Mouse (Mus musculus): ENCODE measurements around the gene Maml2. TPM values are rescaled to one million over a fixed set of nuclear protein-coding genes. Genes with fewer than 3 reads are reported as not detected.

Maml2 gene
- polyA plus RNA-seq, 1 experiment from 2014 or later: 6.5 TPM

GRCm38 (mm10) chr9:13574059-13574458, 276.3 kb downstream of the Maml2 start:
- Histone ChIP-seq H3K27me3 (replicated peaks; ENCODE audit: control insufficient read depth, insufficient read depth, low read length) (no peaks in the 10 kb centered on the region), H3K4me1 (replicated peaks; ENCODE audit: control insufficient read depth, insufficient read depth, low read length) (no peaks in the 10 kb centered on the region), H3K9ac (ENCODE audit: low read length) (no peak overlapping the region), H3K27ac (ENCODE audit: low read depth) (no peak overlapping the region), H3K9me3 (ENCODE audit: control insufficient read depth, low read length) (0 out of 2 replicates have a peak, but pooled peaks cover 3% of the 10 kb centered on the region), H3K4me2 (ENCODE audit: low read length) (no peak overlapping the region), H3K4me3 (ENCODE audit: low read depth, low read length) (no peak overlapping the region), H3K36me3 (ENCODE audit: control insufficient read depth, insufficient read depth, low read length) (no peaks in the 10 kb centered on the region)
- ATAC-seq (replicated peaks; ENCODE audit: low FRiP score, low TSS enrichment, low read depth) (no peak), DNase-seq (ENCODE audit: low spot score) (no peak)
- 62% methylated on average over 5 of the region's 5 CpGs for WGBS

GRCm38 (mm10) chr9:13574913-13575312, 277.2 kb downstream of the Maml2 start:
- ATAC-seq (replicated peaks; ENCODE audit: low FRiP score, low TSS enrichment, low read depth): no peak
- Histone ChIP-seq H3K4me1 (replicated peaks; ENCODE audit: control insufficient read depth, insufficient read depth, low read length) (no peaks in the 10 kb centered on the region), H3K4me2 (ENCODE audit: low read length) (no peak overlapping the region), H3K9me3 (ENCODE audit: control insufficient read depth, low read length) (0 out of 2 replicates have a peak, but pooled peaks cover 3% of the 10 kb centered on the region), H3K9ac (ENCODE audit: low read length) (no peak overlapping the region), H3K27ac (ENCODE audit: low read depth) (no peak overlapping the region), H3K27me3 (replicated peaks; ENCODE audit: control insufficient read depth, insufficient read depth, low read length) (no peaks in the 10 kb centered on the region), H3K36me3 (ENCODE audit: control insufficient read depth, insufficient read depth, low read length) (no peaks in the 10 kb centered on the region), H3K4me3 (ENCODE audit: low read depth, low read length) (no peak overlapping the region)
- DNase-seq (ENCODE audit: low spot score): no peak
- whole genome bisulfite sequencing: 51% methylated on average over 2 of the region's 2 CpGs

GRCm38 (mm10) chr9:13577150-13577549, 279.4 kb downstream of the Maml2 start:
- no peak overlapping the region for H3K27ac ChIP-seq (ENCODE audit: low read depth)
- H3K27me3 ChIP-seq (replicated peaks; ENCODE audit: control insufficient read depth, insufficient read depth, low read length): no peaks in the 10 kb centered on the region
- ATAC-seq (replicated peaks; ENCODE audit: low FRiP score, low TSS enrichment, low read depth): no peak
- no peak overlapping the region for H3K9ac ChIP-seq (ENCODE audit: low read length)
- no peaks in the 10 kb centered on the region for H3K4me1 ChIP-seq (replicated peaks; ENCODE audit: control insufficient read depth, insufficient read depth, low read length)
- no peak overlapping the region for H3K4me2 ChIP-seq (ENCODE audit: low read length)
- H3K4me3 ChIP-seq (ENCODE audit: low read depth, low read length): no peak overlapping the region
- 92% methylated on average over 1 of the region's 1 CpGs for WGBS
- H3K9me3 ChIP-seq (ENCODE audit: control insufficient read depth, low read length): 0 out of 2 replicates have a peak, but pooled peaks cover 3% of the 10 kb centered on the region
- no peak for DNase-seq (ENCODE audit: low spot score)
- H3K36me3 ChIP-seq (ENCODE audit: control insufficient read depth, insufficient read depth, low read length): no peaks in the 10 kb centered on the region

- Histone ChIP-seq H3K27me3 (replicated peaks; ENCODE audit: control insufficient read depth, insufficient read depth, low read length) (no peaks in the 10 kb centered on the region), H3K4me2 (ENCODE audit: low read length) (no peak overlapping the region), H3K36me3 (ENCODE audit: control insufficient read depth, insufficient read depth, low read length) (no peaks in the 10 kb centered on the region), H3K27ac (ENCODE audit: low read depth) (no peak overlapping the region), H3K9me3 (ENCODE audit: control insufficient read depth, low read length) (no peaks in the 10 kb centered on the region), H3K4me1 (replicated peaks; ENCODE audit: control insufficient read depth, insufficient read depth, low read length) (peaks cover 16% of the 10 kb centered on the region), H3K9ac (ENCODE audit: low read length) (no peak overlapping the region), H3K4me3 (ENCODE audit: low read depth, low read length) (no peak overlapping the region)
- DNase-seq (ENCODE audit: low spot score) (no peak), ATAC-seq (replicated peaks; ENCODE audit: low FRiP score, low TSS enrichment, low read depth) (no peak)
- 69% methylated on average over 5 of the region's 5 CpGs for WGBS
These were observed 283.4 kb downstream of the Maml2 start for GRCm38 (mm10) chr9:13581184-13581583.

- DNase-seq (ENCODE audit: low spot score) (no peak), ATAC-seq (replicated peaks; ENCODE audit: low FRiP score, low TSS enrichment, low read depth) (no peak)
- Histone ChIP-seq H3K4me3 (ENCODE audit: low read depth, low read length) (no peak overlapping the region), H3K4me1 (replicated peaks; ENCODE audit: control insufficient read depth, insufficient read depth, low read length) (peaks cover 25% of the 10 kb centered on the region), H3K9ac (ENCODE audit: low read length) (no peak overlapping the region), H3K27ac (ENCODE audit: low read depth) (no peak overlapping the region), H3K36me3 (ENCODE audit: control insufficient read depth, insufficient read depth, low read length) (no peaks in the 10 kb centered on the region), H3K4me2 (ENCODE audit: low read length) (no peak overlapping the region), H3K27me3 (replicated peaks; ENCODE audit: control insufficient read depth, insufficient read depth, low read length) (no peaks in the 10 kb centered on the region), H3K9me3 (ENCODE audit: control insufficient read depth, low read length) (no peaks in the 10 kb centered on the region)
- WGBS: 34% methylated on average over 5 of the region's 5 CpGs
These were observed 286.2 kb downstream of the Maml2 start for GRCm38 (mm10) chr9:13583952-13584351.

GRCm38 (mm10) chr9:13584435-13584834, 286.7 kb downstream of the Maml2 start:
- Histone ChIP-seq H3K9me3 (ENCODE audit: control insufficient read depth, low read length) (no peaks in the 10 kb centered on the region), H3K9ac (ENCODE audit: low read length) (no peak overlapping the region), H3K4me2 (ENCODE audit: low read length) (no peak overlapping the region), H3K27me3 (replicated peaks; ENCODE audit: control insufficient read depth, insufficient read depth, low read length) (no peaks in the 10 kb centered on the region), H3K4me1 (replicated peaks; ENCODE audit: control insufficient read depth, insufficient read depth, low read length) (peaks cover 25% of the 10 kb centered on the region), H3K36me3 (ENCODE audit: control insufficient read depth, insufficient read depth, low read length) (no peaks in the 10 kb centered on the region), H3K4me3 (ENCODE audit: low read depth, low read length) (no peak overlapping the region), H3K27ac (ENCODE audit: low read depth) (no peak overlapping the region)
- WGBS: 64% methylated on average over 3 of the region's 3 CpGs
- no peak for ATAC-seq (replicated peaks; ENCODE audit: low FRiP score, low TSS enrichment, low read depth)
- no peak for DNase-seq (ENCODE audit: low spot score)

GRCm38 (mm10) chr9:13587085-13587933, 289.6 kb downstream of the Maml2 start:
- Histone ChIP-seq H3K36me3 (ENCODE audit: control insufficient read depth, insufficient read depth, low read length) (no peaks in the 10 kb centered on the region), H3K9ac (ENCODE audit: low read length) (no peak overlapping the region), H3K4me2 (ENCODE audit: low read length) (no peak overlapping the region), H3K27me3 (replicated peaks; ENCODE audit: control insufficient read depth, insufficient read depth, low read length) (no peaks in the 10 kb centered on the region), H3K27ac (ENCODE audit: low read depth) (peak overlapping the region; percentile 65; the same call in 1 of the 2 replicates), H3K9me3 (ENCODE audit: control insufficient read depth, low read length) (no peaks in the 10 kb centered on the region), H3K4me3 (ENCODE audit: low read depth, low read length) (no peak overlapping the region), H3K4me1 (replicated peaks; ENCODE audit: control insufficient read depth, insufficient read depth, low read length) (peaks cover 25% of the 10 kb centered on the region)
- DNase-seq (ENCODE audit: low spot score) (no peak), ATAC-seq (replicated peaks; ENCODE audit: low FRiP score, low TSS enrichment, low read depth) (peak; percentile 47; the same call in 1 of the 2 replicates)
- 46% methylated on average over 9 of the region's 9 CpGs for WGBS

GRCm38 (mm10) chr9:13588786-13589185, 291.0 kb downstream of the Maml2 start:
- H3K4me1 ChIP-seq (replicated peaks; ENCODE audit: control insufficient read depth, insufficient read depth, low read length): peaks cover 17% of the 10 kb centered on the region
- no peak overlapping the region for H3K4me2 ChIP-seq (ENCODE audit: low read length)
- no peak overlapping the region for H3K9ac ChIP-seq (ENCODE audit: low read length)
- DNase-seq (ENCODE audit: low spot score) (no peak), ATAC-seq (replicated peaks; ENCODE audit: low FRiP score, low TSS enrichment, low read depth) (no peak)
- no peaks in the 10 kb centered on the region for H3K9me3 ChIP-seq (ENCODE audit: control insufficient read depth, low read length)
- WGBS: 91% methylated on average over 1 of the region's 1 CpGs
- H3K27ac ChIP-seq (ENCODE audit: low read depth): no peak overlapping the region
- H3K36me3 ChIP-seq (ENCODE audit: control insufficient read depth, insufficient read depth, low read length): no peaks in the 10 kb centered on the region
- H3K4me3 ChIP-seq (ENCODE audit: low read depth, low read length): no peak overlapping the region
- no peaks in the 10 kb centered on the region for H3K27me3 ChIP-seq (replicated peaks; ENCODE audit: control insufficient read depth, insufficient read depth, low read length)

GRCm38 (mm10) chr9:13592701-13593100, 294.9 kb downstream of the Maml2 start:
- H3K9me3 ChIP-seq (ENCODE audit: control insufficient read depth, low read length): no peaks in the 10 kb centered on the region
- 90% methylated on average over 10 of the region's 10 CpGs for WGBS
- no peak for DNase-seq (ENCODE audit: low spot score)

More at GRCm38 (mm10) chr9:13592701-13593100, 294.9 kb downstream of the Maml2 start:
- H3K27ac ChIP-seq (ENCODE audit: low read depth): no peak overlapping the region
- H3K27me3 ChIP-seq (replicated peaks; ENCODE audit: control insufficient read depth, insufficient read depth, low read length): no peaks in the 10 kb centered on the region
- no peak for ATAC-seq (replicated peaks; ENCODE audit: low FRiP score, low TSS enrichment, low read depth)
- H3K4me3 ChIP-seq (ENCODE audit: low read depth, low read length): no peak overlapping the region
- no peaks in the 10 kb centered on the region for H3K4me1 ChIP-seq (replicated peaks; ENCODE audit: control insufficient read depth, insufficient read depth, low read length)
- H3K9ac ChIP-seq (ENCODE audit: low read length): no peak overlapping the region
- no peaks in the 10 kb centered on the region for H3K36me3 ChIP-seq (ENCODE audit: control insufficient read depth, insufficient read depth, low read length)
- no peak overlapping the region for H3K4me2 ChIP-seq (ENCODE audit: low read length)

Measured in intestine, embryonic 14.5 days (tissue).